Mouse (Mus musculus): ENCODE measurements around the gene Lsm4. TPM values are rescaled to one million over a fixed set of nuclear protein-coding genes. Genes with fewer than 3 reads are reported as not detected.

The Lsm4 gene
- polyA plus RNA-seq, 2 experiments: 134 to 160 TPM

- H3K4me2 ChIP-seq (ENCODE audit: low read depth): no peak overlapping the region
- ATAC-seq (ENCODE audit: insufficient read depth) (no peak), DNase-seq (ENCODE audit: low read depth in 3 of 3, low spot score in 3 of 3) (no peak)
- no peaks in the 10 kb centered on the region for H3K9me3 ChIP-seq (ENCODE audit: control insufficient read depth, low read length)
- H3K27ac ChIP-seq: no peak overlapping the region
- no peak overlapping the region for H3K9ac ChIP-seq (replicated peaks)
- peaks cover 28 to 31% of the 10 kb centered on the region in 2 experiments for H3K4me1 ChIP-seq (replicated peaks; ENCODE audit: control insufficient read depth in 2 of 2, insufficient read depth in 2 of 2, low read length in 1 of 2)
- no peaks in the 10 kb centered on the region for H3K27me3 ChIP-seq (ENCODE audit: control insufficient read depth, insufficient read depth, low read length)
- H3K4me3 ChIP-seq (ENCODE audit: insufficient read depth in 1 of 2, low read depth in 2 of 2, low read length in 2 of 2): no peak overlapping the region
- 91% methylated on average over 3 of the region's 3 CpGs for WGBS (ENCODE audit: insufficient replicate concordance)
- no peak for TF ChIP-seq EP300 (IDR thresholded peaks at IDR 0.05; ENCODE audit: low read depth)
- H3K36me3 ChIP-seq (replicated peaks; ENCODE audit: control insufficient read depth, insufficient read depth, low read depth): peaks cover 9% of the 10 kb centered on the region
These were observed 7.0 kb downstream of the Lsm4 start for GRCm38 (mm10) chr8:70680039-70680438.

DNA sequence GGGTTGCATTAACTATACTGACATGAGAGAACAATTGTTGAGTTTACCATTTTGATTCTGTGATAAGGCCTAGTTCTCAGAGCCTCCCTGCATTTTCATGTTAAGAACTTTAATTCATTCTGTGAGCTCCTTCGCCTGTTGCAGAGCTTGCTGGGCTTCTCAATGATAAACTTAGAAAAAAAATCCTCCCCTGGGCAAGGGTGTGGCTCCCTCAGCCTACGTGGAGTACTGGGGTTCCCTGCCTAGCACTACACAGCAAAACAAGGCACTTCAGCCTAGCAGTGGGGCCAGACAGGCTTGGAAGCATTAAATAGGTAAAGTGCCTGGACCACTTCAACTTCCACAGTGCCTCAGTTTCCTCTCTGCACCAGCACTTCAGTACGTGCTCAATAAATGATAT, 8.4 kb downstream of the Lsm4 start:
- WGBS (ENCODE audit: insufficient replicate concordance): 42% methylated on average over 3 of the region's 3 CpGs
- no peak for TF ChIP-seq CTCF (IDR thresholded peaks at IDR 0.05; ENCODE audit: low read depth)
- TF ChIP-seq EP300 (IDR thresholded peaks at IDR 0.05; ENCODE audit: low read depth): no peak
- peaks cover 20 to 23% of the 10 kb centered on the region in 2 experiments for H3K4me1 ChIP-seq (replicated peaks; ENCODE audit: control insufficient read depth in 2 of 2, insufficient read depth in 2 of 2, low read length in 1 of 2)
- peaks cover 9% of the 10 kb centered on the region for H3K36me3 ChIP-seq (replicated peaks; ENCODE audit: control insufficient read depth, insufficient read depth, low read depth)
- H3K27ac ChIP-seq: no peak overlapping the region
- no peaks in the 10 kb centered on the region for H3K9me3 ChIP-seq (ENCODE audit: control insufficient read depth, low read length)
- no peak for ATAC-seq (ENCODE audit: insufficient read depth)
- no peak overlapping the region for H3K4me2 ChIP-seq (ENCODE audit: low read depth)
- H3K4me3 ChIP-seq (ENCODE audit: insufficient read depth in 1 of 2, low read depth in 2 of 2, low read length in 2 of 2): no peak overlapping the region
- DNase-seq (ENCODE audit: low read depth in 3 of 3, low spot score in 3 of 3): no peak
- H3K27me3 ChIP-seq (ENCODE audit: control insufficient read depth, insufficient read depth, low read length): no peaks in the 10 kb centered on the region
- H3K9ac ChIP-seq (replicated peaks): no peak overlapping the region

- Histone ChIP-seq H3K4me2 (ENCODE audit: low read depth) (peak overlapping the region; percentile 30; the same call in 1 of the 2 replicates), H3K9ac (replicated peaks) (no peak overlapping the region), H3K27me3 (ENCODE audit: control insufficient read depth, insufficient read depth, low read length) (no peaks in the 10 kb centered on the region), H3K9me3 (ENCODE audit: control insufficient read depth, low read length) (no peaks in the 10 kb centered on the region), H3K36me3 (replicated peaks; ENCODE audit: control insufficient read depth, insufficient read depth, low read depth) (peaks cover 6% of the 10 kb centered on the region), H3K27ac (no peak overlapping the region), H3K4me1 (replicated peaks; ENCODE audit: control insufficient read depth in 2 of 2, insufficient read depth in 2 of 2, low read length in 1 of 2) (peaks cover 17 to 19% of the 10 kb centered on the region in 2 experiments), H3K4me3 (ENCODE audit: insufficient read depth in 1 of 2, low read depth in 2 of 2, low read length in 2 of 2) (no peak overlapping the region)
- TF ChIP-seq EP300 (IDR thresholded peaks at IDR 0.05; ENCODE audit: low read depth) (no peak), CTCF (IDR thresholded peaks at IDR 0.05; ENCODE audit: low read depth) (peak; percentile 26; the same call in 1 of the 2 replicates)
- no peak for DNase-seq (ENCODE audit: low read depth in 3 of 3, low spot score in 3 of 3)
- WGBS (ENCODE audit: insufficient replicate concordance): 14% methylated on average over 19 of the region's 19 CpGs
- ATAC-seq (ENCODE audit: insufficient read depth): no peak
These were observed 9.1 kb downstream of the Lsm4 start for GRCm38 (mm10) chr8:70682193-70682592.

GRCm38 (mm10) chr8:70682692-70683091, 9.6 kb downstream of the Lsm4 start:
- H3K4me3 ChIP-seq (ENCODE audit: insufficient read depth in 1 of 2, low read depth in 2 of 2, low read length in 2 of 2): no peak overlapping the region
- no peak overlapping the region for H3K4me2 ChIP-seq (ENCODE audit: low read depth)
- no peaks in the 10 kb centered on the region for H3K27me3 ChIP-seq (ENCODE audit: control insufficient read depth, insufficient read depth, low read length)
- no peak overlapping the region for H3K9ac ChIP-seq (replicated peaks)
- ATAC-seq (ENCODE audit: insufficient read depth) (no peak), DNase-seq (ENCODE audit: low read depth in 3 of 3, low spot score in 3 of 3) (no peak)
- TF ChIP-seq EP300 (IDR thresholded peaks at IDR 0.05; ENCODE audit: low read depth) (no peak), CTCF (IDR thresholded peaks at IDR 0.05; ENCODE audit: low read depth) (no peak)
- 56% methylated on average over 3 of the region's 3 CpGs for WGBS (ENCODE audit: insufficient replicate concordance)
- peaks cover 6% of the 10 kb centered on the region for H3K36me3 ChIP-seq (replicated peaks; ENCODE audit: control insufficient read depth, insufficient read depth, low read depth)
- no peaks in the 10 kb centered on the region for H3K9me3 ChIP-seq (ENCODE audit: control insufficient read depth, low read length)
- peaks cover 12 to 14% of the 10 kb centered on the region in 2 experiments for H3K4me1 ChIP-seq (replicated peaks; ENCODE audit: control insufficient read depth in 2 of 2, insufficient read depth in 2 of 2, low read length in 1 of 2)
- H3K27ac ChIP-seq: no peak overlapping the region

DNA sequence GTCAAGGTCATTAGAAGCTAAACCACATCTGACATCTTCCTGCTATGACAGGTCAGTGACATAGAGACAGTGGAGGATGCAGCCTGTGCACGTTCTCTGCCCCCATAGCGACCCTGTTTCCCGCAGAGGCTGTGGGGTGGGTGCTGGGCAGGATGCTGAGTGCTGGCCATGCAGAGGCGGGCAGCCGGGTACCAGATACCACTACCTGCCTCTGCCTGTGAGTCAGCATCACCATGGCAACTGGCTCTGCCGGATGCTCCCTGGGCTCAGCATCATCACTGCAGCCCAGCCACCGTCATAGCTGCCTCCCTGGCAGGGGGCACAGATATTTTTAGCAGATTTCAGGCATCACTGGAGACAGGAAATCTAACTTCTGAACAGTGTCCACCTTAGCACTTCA, 11.2 kb downstream of the Lsm4 start:
- no peaks in the 10 kb centered on the region for H3K27me3 ChIP-seq (ENCODE audit: control insufficient read depth, insufficient read depth, low read length)
- no peak overlapping the region for H3K9ac ChIP-seq (replicated peaks)
- DNase-seq (ENCODE audit: low read depth in 3 of 3, low spot score in 3 of 3): no peak
- TF ChIP-seq EP300 (IDR thresholded peaks at IDR 0.05; ENCODE audit: low read depth) (no peak), CTCF (IDR thresholded peaks at IDR 0.05; ENCODE audit: low read depth) (no peak)
- no peak for ATAC-seq (ENCODE audit: insufficient read depth)
- H3K4me2 ChIP-seq (ENCODE audit: low read depth): no peak overlapping the region
- H3K36me3 ChIP-seq (replicated peaks; ENCODE audit: control insufficient read depth, insufficient read depth, low read depth): no peaks in the 10 kb centered on the region; the same call in 1 of the 2 replicates
- no peaks in the 10 kb centered on the region for H3K9me3 ChIP-seq (ENCODE audit: control insufficient read depth, low read length)
- H3K4me1 ChIP-seq (replicated peaks; ENCODE audit: control insufficient read depth in 2 of 2, insufficient read depth in 2 of 2, low read length in 1 of 2): peaks cover 9 to 10% of the 10 kb centered on the region in 2 experiments
- no peak overlapping the region for H3K4me3 ChIP-seq (ENCODE audit: insufficient read depth in 1 of 2, low read depth in 2 of 2, low read length in 2 of 2)
- no peak overlapping the region for H3K27ac ChIP-seq
- WGBS (ENCODE audit: insufficient replicate concordance): 60% methylated on average over 7 of the region's 7 CpGs

Measured in liver, embryonic 14.5 days (tissue).